Mouse (Mus musculus): Measurements from ENCODE around the gene Rpl12. TPM values are rescaled to one million over a fixed set of nuclear protein-coding genes. Genes with fewer than 3 reads are reported as not detected.

Gene Rpl12
- total and polyA plus RNA-seq, 3 experiments: 1,968 to 4,306 (median 2,853) TPM

GRCm38 (mm10) chr2:32938741-32939140 lies 22.6 kb upstream of the Rpl12 start:
- 0 out of 2 replicates have a peak, but pooled peaks cover 2% of the 10 kb centered on the region for H3K4me1 ChIP-seq (ENCODE audit: insufficient read depth, low read depth, low read length)
- H3K9me3 ChIP-seq (replicated peaks): no peaks in the 10 kb centered on the region
- ATAC-seq (ENCODE audit: extremely low read depth, insufficient number of reproducible peaks, low FRiP score, poor library complexity, severe bottlenecking): no peak
- H3K36me3 ChIP-seq (replicated peaks): peaks cover 83% of the 10 kb centered on the region
- no peak for TF ChIP-seq GATA2 (IDR thresholded peaks at IDR 0.05; ENCODE audit: borderline replicate concordance, low read depth, low read length)
- no peak for TF ChIP-seq POLR2AphosphoS5 (IDR thresholded peaks at IDR 0.05; ENCODE audit: insufficient replicate concordance, low read depth, low read length)
- TF ChIP-seq GATA1 (IDR thresholded peaks at IDR 0.05; ENCODE audit: borderline replicate concordance, low read length): no peak
- no peak for TF ChIP-seq TAL1 (conservative IDR thresholded peaks at IDR 0.05; ENCODE audit: low read depth, low read length)
- no peak for TF ChIP-seq CTCF (IDR thresholded peaks at IDR 0.05; ENCODE audit: low read depth, low read length)
- H3K27me3 ChIP-seq (ENCODE audit: insufficient read depth, low read length): no peaks in the 10 kb centered on the region
- no peak for DNase-seq (ENCODE audit: low spot score)
- H3K4me3 ChIP-seq (ENCODE audit: low read depth, low read length): no peak overlapping the region

GRCm38 (mm10) chr2:32939418-32939817 lies 21.9 kb upstream of the Rpl12 start:
- DNase-seq (ENCODE audit: low spot score) (peak; percentile 34), ATAC-seq (ENCODE audit: extremely low read depth, insufficient number of reproducible peaks, low FRiP score, poor library complexity, severe bottlenecking) (no peak)
- H3K4me3 ChIP-seq (ENCODE audit: low read depth, low read length): no peak overlapping the region
- peaks cover 79% of the 10 kb centered on the region for H3K36me3 ChIP-seq (replicated peaks)
- no peaks in the 10 kb centered on the region for H3K9me3 ChIP-seq (replicated peaks)
- TF ChIP-seq CTCF (IDR thresholded peaks at IDR 0.05; ENCODE audit: low read depth, low read length) (peak; percentile 32), GATA2 (IDR thresholded peaks at IDR 0.05; ENCODE audit: borderline replicate concordance, low read depth, low read length) (no peak)
- H3K27me3 ChIP-seq (ENCODE audit: insufficient read depth, low read length): no peaks in the 10 kb centered on the region
- 0 out of 2 replicates have a peak, but pooled peaks cover 2% of the 10 kb centered on the region for H3K4me1 ChIP-seq (ENCODE audit: insufficient read depth, low read depth, low read length)

GRCm38 (mm10) chr2:32940483-32940882 lies 20.9 kb upstream of the Rpl12 start:
- 0 out of 2 replicates have a peak, but pooled peaks cover 2% of the 10 kb centered on the region for H3K4me1 ChIP-seq (ENCODE audit: insufficient read depth, low read depth, low read length)
- H3K36me3 ChIP-seq (replicated peaks): peaks cover 79% of the 10 kb centered on the region
- DNase-seq (ENCODE audit: low spot score) (no peak), ATAC-seq (ENCODE audit: extremely low read depth, insufficient number of reproducible peaks, low FRiP score, poor library complexity, severe bottlenecking) (no peak)
- H3K27me3 ChIP-seq (ENCODE audit: insufficient read depth, low read length): no peaks in the 10 kb centered on the region
- no peaks in the 10 kb centered on the region for H3K9me3 ChIP-seq (replicated peaks)
- TF ChIP-seq POLR2AphosphoS5 (IDR thresholded peaks at IDR 0.05; ENCODE audit: insufficient replicate concordance, low read depth, low read length): no peak
- no peak overlapping the region for H3K4me3 ChIP-seq (ENCODE audit: low read depth, low read length)

- Histone ChIP-seq H3K4me1 (ENCODE audit: insufficient read depth, low read depth, low read length) (no peaks in the 10 kb centered on the region), H3K27me3 (ENCODE audit: insufficient read depth, low read length) (no peaks in the 10 kb centered on the region), H3K36me3 (replicated peaks) (peaks cover 86% of the 10 kb centered on the region), H3K9me3 (replicated peaks) (no peaks in the 10 kb centered on the region), H3K4me3 (ENCODE audit: low read depth, low read length) (no peak overlapping the region)
- ATAC-seq (ENCODE audit: extremely low read depth, insufficient number of reproducible peaks, low FRiP score, poor library complexity, severe bottlenecking) (no peak), DNase-seq (ENCODE audit: low spot score) (no peak)
- TF ChIP-seq GATA1 (IDR thresholded peaks at IDR 0.05; ENCODE audit: borderline replicate concordance, low read length): no peak
- TF ChIP-seq TAL1 (conservative IDR thresholded peaks at IDR 0.05; ENCODE audit: low read depth, low read length): no peak
- no peak for TF ChIP-seq CTCF (IDR thresholded peaks at IDR 0.05; ENCODE audit: low read depth, low read length)
- no peak for TF ChIP-seq GATA2 (IDR thresholded peaks at IDR 0.05; ENCODE audit: borderline replicate concordance, low read depth, low read length)
- TF ChIP-seq POLR2AphosphoS5 (IDR thresholded peaks at IDR 0.05; ENCODE audit: insufficient replicate concordance, low read depth, low read length): no peak
Observed at GRCm38 (mm10) chr2:32947454-32947853, 13.9 kb upstream of the Rpl12 start.

- no peak for ATAC-seq (ENCODE audit: extremely low read depth, insufficient number of reproducible peaks, low FRiP score, poor library complexity, severe bottlenecking)
- peaks cover 91% of the 10 kb centered on the region for H3K36me3 ChIP-seq (replicated peaks)
Observed at GRCm38 (mm10) chr2:32954581-32954980, 6.8 kb upstream of the Rpl12 start.

GRCm38 (mm10) chr2:32957344-32957743 lies 4.0 kb upstream of the Rpl12 start:
- Histone ChIP-seq H3K4me1 (ENCODE audit: insufficient read depth, low read depth, low read length) (peaks cover 14% of the 10 kb centered on the region), H3K9me3 (replicated peaks) (peaks cover 4% of the 10 kb centered on the region), H3K27me3 (ENCODE audit: insufficient read depth, low read length) (no peaks in the 10 kb centered on the region), H3K4me3 (ENCODE audit: low read depth, low read length) (no peak overlapping the region), H3K36me3 (replicated peaks) (peaks cover 80% of the 10 kb centered on the region)
- no peak for TF ChIP-seq GATA2 (IDR thresholded peaks at IDR 0.05; ENCODE audit: borderline replicate concordance, low read depth, low read length)
- TF ChIP-seq CTCF (IDR thresholded peaks at IDR 0.05; ENCODE audit: low read depth, low read length): no peak
- TF ChIP-seq GATA1 (IDR thresholded peaks at IDR 0.05; ENCODE audit: borderline replicate concordance, low read length): no peak
- TF ChIP-seq TAL1 (conservative IDR thresholded peaks at IDR 0.05; ENCODE audit: low read depth, low read length): no peak
- no peak for TF ChIP-seq POLR2AphosphoS5 (IDR thresholded peaks at IDR 0.05; ENCODE audit: insufficient replicate concordance, low read depth, low read length)
- ATAC-seq (ENCODE audit: extremely low read depth, insufficient number of reproducible peaks, low FRiP score, poor library complexity, severe bottlenecking) (no peak), DNase-seq (ENCODE audit: low spot score) (no peak)

More at GRCm38 (mm10) chr2:32954581-32954980, 6.8 kb upstream of the Rpl12 start:
- Histone ChIP-seq H3K27me3 (ENCODE audit: insufficient read depth, low read length) (no peaks in the 10 kb centered on the region), H3K9me3 (replicated peaks) (peaks cover 4% of the 10 kb centered on the region), H3K4me1 (ENCODE audit: insufficient read depth, low read depth, low read length) (no peaks in the 10 kb centered on the region), H3K4me3 (ENCODE audit: low read depth, low read length) (no peak overlapping the region)
- no peak for DNase-seq (ENCODE audit: low spot score)
- no peak for TF ChIP-seq CTCF (IDR thresholded peaks at IDR 0.05; ENCODE audit: low read depth, low read length)
- no peak for TF ChIP-seq GATA2 (IDR thresholded peaks at IDR 0.05; ENCODE audit: borderline replicate concordance, low read depth, low read length)
- no peak for TF ChIP-seq TAL1 (conservative IDR thresholded peaks at IDR 0.05; ENCODE audit: low read depth, low read length)
- no peak for TF ChIP-seq POLR2AphosphoS5 (IDR thresholded peaks at IDR 0.05; ENCODE audit: insufficient replicate concordance, low read depth, low read length)
- no peak for TF ChIP-seq GATA1 (IDR thresholded peaks at IDR 0.05; ENCODE audit: borderline replicate concordance, low read length)

- DNase-seq (ENCODE audit: low spot score): no peak
- no peak for ATAC-seq (ENCODE audit: extremely low read depth, insufficient number of reproducible peaks, low FRiP score, poor library complexity, severe bottlenecking)
- Histone ChIP-seq H3K4me1 (ENCODE audit: insufficient read depth, low read depth, low read length) (peaks cover 35% of the 10 kb centered on the region), H3K4me3 (ENCODE audit: low read depth, low read length) (peak overlapping the region; percentile 84; the same call in 1 of the 2 replicates), H3K9me3 (replicated peaks) (no peaks in the 10 kb centered on the region), H3K27me3 (ENCODE audit: insufficient read depth, low read length) (no peaks in the 10 kb centered on the region), H3K36me3 (replicated peaks) (peaks cover 81% of the 10 kb centered on the region)
- TF ChIP-seq GATA2 (IDR thresholded peaks at IDR 0.05; ENCODE audit: borderline replicate concordance, low read depth, low read length): no peak
Observed at GRCm38 (mm10) chr2:32960273-32960672, 1.1 kb upstream of the Rpl12 start.
